Mouse (Mus musculus) layer of hippocampus, adult 2 months (tissue): Measurements from ENCODE around the gene Fam129b. TPM values are rescaled to one million over a fixed set of nuclear protein-coding genes. Genes with fewer than 3 reads are reported as not detected.

Source experiments
- DNase-seq, 2 experiments: peaks; one replicate each; pipeline ENCODE4 v3.0.0; 2022; ENCODE audit warnings: low spot score in 2 of 2
- H3K27ac ChIP-seq: fragments of 200-600 bp; 2 replicates; pipeline ENCODE4 v1.8.1; 2022
- H3K4me3 ChIP-seq: fragments of 200-600 bp; 2 replicates; pipeline ENCODE4 v1.8.1; 2022; ENCODE audit warnings: mild to moderate bottlenecking
- CTCF ChIP-seq: fragments of 200-600 bp; conservative IDR thresholded peaks from 2 replicates; pipeline ENCODE4 v1.8.1; 2022; ENCODE audit warnings: antibody characterized with exemption, mild to moderate bottlenecking, moderate library complexity
- total RNA-seq, 2 experiments: library from RNA; stranded (reverse); gene quantifications; 2 replicates each; pipeline ENCODE4 v1.2.3; 2021

The Fam129b gene
- total RNA-seq, 2 experiments from 2014 or later = 14.5 to 14.9 TPM

DNA sequence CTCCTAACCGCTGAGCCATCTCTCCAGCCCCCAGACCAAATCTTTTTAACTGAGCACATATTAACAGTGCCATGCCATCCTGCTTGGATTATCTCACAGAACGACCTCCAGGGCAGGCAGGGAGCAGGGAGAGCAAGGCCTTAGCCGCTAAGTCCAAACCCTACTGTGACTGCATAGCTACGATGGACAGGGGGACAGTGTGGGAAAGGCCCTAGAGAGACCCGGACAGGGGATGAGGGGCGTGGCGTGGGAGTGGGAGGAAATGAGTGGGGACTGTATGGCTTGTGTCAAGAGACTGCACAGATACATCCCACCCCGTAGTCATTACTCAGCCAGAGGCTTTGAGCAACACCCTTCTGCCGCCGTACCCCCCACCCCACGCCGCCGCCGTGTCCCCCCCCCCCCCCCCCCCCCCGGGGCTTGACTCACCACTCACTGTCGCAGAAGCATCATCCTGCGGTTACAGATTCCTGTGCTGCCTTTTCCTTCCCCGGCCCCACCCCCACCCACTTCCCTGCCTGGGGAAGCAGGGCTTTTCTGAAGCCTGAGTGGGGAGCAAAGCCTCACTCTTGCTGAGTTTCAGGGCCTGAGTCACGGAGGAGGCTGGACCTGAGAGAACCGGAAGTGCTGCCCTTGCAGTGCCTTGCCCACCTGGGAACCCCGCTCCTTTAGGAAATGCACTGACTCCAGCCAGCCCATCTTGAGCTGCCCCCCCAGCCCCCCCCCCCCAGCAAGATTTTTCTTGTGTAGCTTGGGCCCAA, 6.5 kb downstream of the Fam129b start:
- DNase-seq = no peak
- peak overlapping the region; percentile 52 for H3K27ac ChIP-seq
- H3K4me3 ChIP-seq = 0 out of 2 replicates have a peak overlapping the region, but pooled peaks have one; percentile 11
- TF ChIP-seq CTCF = no peak

DNA sequence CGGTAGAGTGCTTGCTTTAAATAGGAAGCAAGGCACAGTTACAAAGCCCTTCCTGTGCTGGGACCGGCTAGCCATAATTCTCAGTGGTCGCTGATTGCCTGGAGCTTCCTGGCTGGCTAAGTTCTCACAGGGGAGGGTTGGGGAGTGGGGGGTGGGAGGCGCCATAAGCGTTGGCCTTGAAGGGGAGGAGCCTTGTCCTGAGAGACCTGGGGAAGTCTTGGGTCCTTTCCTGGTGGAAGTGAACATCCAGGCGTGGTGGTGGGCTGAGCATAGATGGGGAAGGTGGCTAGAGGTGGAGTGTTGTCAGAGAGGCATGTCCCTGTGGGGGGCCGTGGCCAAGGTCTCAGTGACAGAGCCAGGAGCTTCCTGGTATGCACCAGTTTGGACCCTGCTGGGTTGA, 8.8 kb downstream of the Fam129b start:
- H3K4me3 ChIP-seq = no peak overlapping the region
- peak overlapping the region; percentile 32; the same call in 1 of the 2 replicates for H3K27ac ChIP-seq
- TF ChIP-seq CTCF = no peak
- DNase-seq = no peak

DNA sequence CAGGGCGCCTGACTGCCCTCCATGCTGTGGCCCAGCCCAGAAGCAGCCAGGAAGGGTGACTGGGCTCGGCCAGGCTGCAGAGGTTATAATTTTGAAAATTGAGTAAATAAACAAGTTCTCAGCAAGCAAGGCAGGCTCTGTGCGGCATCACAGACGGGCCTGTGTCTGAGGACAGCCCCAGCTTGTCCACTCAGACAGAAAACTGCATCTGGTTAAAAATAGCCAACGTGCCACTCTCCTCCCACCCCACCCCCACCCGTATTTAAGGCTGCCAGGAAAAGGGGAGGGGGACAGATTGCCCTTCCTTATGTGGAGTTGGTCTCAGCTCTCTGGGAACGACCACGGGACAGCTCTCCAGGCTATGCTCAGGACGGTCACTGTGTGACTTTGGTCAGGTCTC, 12.1 kb downstream of the Fam129b start:
- no peak for TF ChIP-seq CTCF
- DNase-seq = no peak
- Histone ChIP-seq H3K27ac (peak overlapping the region; percentile 47; the same call in 1 of the 2 replicates), H3K4me3 (no peak overlapping the region)

DNA sequence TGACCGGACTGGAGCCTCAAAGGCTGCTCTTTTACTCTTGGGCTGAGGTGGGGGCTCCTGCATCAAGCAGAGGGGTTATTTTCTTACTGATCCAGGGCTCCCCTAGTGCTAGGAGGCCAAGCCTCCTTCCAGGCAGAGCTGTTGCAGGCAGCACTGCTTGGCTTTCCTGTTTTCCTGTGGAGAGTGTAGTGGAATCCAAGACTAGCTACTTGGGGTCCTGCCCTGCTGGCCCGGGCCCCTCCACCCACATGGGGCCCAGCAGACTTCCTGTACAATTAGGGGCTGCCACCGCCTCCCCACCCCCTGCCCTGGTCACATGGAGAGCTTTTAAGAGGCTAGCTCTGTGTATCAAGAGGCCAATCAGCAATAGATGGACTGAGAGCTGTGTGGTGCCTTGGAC, 12.6 kb downstream of the Fam129b start:
- Histone ChIP-seq H3K4me3 (no peak overlapping the region), H3K27ac (peak overlapping the region; percentile 47; the same call in 1 of the 2 replicates)
- no peak for TF ChIP-seq CTCF
- no peak for DNase-seq

DNA sequence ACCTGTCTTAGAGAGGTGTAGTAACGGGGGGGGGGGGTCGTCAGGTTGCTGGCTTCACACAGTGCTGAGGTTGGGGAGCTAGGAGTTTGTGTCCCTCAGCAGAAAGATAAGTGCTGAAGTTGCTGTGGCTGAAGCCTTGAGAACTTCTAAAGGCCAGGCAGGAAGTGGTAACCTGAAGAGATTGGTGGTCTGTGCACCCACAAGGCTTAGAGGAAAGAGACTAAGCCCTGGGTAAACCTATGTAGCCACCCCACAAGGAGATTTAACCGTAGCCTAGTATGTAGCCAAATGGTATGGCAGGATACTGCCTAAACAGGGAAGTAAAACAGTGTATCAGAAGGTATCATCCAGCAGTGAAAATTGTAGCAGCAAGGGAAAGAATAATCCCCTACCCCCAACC, 14.4 kb downstream of the Fam129b start:
- no peak for TF ChIP-seq CTCF
- no peak overlapping the region for H3K27ac ChIP-seq
- no peak for DNase-seq
- no peak overlapping the region for H3K4me3 ChIP-seq

DNA sequence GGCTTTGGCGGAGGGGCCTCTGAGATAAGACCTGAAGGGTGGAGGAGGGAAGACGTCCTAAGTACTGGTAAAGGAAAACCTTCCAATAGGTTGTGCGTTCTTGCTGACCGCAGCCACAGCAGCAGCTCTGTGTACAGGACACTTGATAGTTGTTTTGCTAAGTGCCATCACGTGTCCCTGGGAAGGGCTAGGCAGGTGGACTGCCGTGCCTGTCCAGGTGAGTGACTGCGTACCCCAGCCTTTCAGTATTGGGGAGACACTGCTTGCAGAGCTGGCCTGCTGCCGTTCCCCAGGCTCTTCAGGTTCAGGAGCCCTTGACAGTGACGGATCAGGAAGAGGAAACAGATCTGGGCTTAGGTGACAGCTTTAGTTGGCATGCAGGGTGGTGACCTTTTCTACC, 15.4 kb downstream of the Fam129b start:
- no peak for DNase-seq
- TF ChIP-seq CTCF = no peak
- Histone ChIP-seq H3K4me3 (no peak overlapping the region), H3K27ac (no peak overlapping the region)

DNA sequence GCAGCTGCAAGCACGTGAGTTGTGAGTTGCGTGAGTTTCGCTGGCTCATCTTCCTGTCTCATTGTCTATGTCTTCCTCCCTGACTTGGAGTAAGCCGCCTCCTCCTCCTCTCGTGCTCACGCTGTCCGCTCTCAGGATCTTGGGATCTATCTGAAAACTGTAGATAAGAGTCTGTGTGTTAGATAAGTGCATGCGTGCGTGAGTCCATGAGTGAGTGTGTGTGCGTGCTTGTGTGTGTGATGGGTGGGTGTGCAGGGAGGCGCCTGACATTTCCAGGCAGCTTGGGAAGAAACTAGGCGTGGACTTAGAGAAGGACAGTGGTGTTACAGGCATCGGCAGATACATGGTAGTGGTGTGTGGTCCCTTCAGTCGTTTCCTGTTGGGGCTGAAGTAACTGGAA, 16.6 kb downstream of the Fam129b start:
- no peak for DNase-seq
- H3K27ac ChIP-seq = no peak overlapping the region
- TF ChIP-seq CTCF = no peak
- no peak overlapping the region for H3K4me3 ChIP-seq

DNA sequence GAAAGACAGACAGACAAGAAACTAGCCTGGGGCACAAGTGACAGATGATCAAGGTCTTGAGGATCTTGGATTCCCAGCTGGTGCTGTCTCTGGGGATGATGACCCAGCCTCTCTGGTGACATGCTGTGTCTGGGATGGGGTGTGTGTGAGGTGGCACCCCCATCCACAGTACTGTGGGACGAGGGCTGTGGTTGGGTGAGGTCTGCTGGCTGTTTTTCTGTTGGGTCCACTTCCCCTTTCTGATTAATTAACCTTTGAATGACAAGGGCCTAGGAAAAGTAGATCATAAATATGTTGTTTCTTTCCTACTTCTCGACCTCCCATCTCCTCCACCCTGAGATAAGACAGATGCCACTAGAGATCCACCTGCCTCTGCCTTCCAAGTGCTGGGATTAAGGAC, 18.2 kb downstream of the Fam129b start:
- TF ChIP-seq CTCF = no peak
- no peak overlapping the region for H3K4me3 ChIP-seq
- no peak for DNase-seq
- H3K27ac ChIP-seq = no peak overlapping the region

DNA sequence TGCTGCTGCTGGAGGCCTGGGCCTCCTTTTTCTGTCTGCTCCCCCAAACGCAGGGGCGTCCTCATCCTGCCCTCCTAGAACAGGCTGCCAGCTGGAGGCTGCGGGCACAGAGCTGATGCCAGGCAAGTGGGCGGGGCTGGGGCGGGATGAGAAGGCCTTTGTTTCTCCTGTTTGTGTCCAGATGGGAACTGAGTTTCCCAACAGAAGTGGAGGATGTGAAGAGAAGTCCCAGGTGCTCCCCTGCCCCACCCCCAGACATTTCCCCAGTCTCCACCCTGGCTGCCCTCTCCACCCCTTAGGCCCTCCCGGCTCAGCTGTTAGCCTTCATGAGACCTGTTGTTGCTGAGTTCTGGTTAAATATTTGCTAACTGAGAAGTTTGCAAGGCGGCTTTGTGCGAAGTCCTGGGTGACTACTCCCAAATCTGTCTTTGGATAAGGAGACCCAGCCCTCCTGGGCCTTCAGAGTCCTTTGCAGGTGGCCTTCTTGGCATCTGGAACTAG, 19.7 kb downstream of the Fam129b start:
- Histone ChIP-seq H3K4me3 (no peak overlapping the region; the same call in 1 of the 2 replicates), H3K27ac (peak overlapping the region; percentile 90)
- no peak for TF ChIP-seq CTCF
- DNase-seq = peak in 1 of 2 experiments; percentile 43

DNA sequence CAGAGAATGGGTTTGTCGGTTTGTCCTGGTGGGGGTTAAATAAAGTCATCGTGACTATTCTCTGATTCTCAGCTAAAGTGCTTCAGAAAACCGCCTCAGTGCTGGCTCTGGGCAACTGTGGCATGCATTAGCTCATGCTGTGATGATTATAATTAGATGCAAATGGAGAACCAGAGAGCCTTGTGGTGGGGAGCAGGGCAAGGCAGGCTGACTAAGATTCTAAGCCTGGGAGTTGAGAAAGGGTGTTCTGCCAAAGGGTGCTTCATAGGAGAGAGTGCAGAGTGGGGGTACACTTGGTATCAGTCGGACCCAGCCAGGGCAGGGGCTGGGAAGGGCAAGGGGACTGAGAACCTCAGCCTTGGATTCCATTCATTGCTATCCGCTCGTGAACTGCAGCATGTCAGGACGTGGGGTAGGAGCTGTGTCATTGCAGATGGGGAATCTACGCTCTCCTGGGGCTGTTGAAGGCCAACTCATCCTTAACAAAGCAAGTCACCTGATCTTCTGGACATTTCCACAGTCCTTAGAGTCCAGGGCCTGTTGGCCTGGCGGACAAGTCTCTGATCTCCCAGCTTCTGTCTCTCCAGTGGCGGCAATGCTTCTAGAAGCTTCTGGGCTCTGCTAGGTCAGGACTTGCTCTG, 20.7 kb downstream of the Fam129b start:
- Histone ChIP-seq H3K27ac (peak overlapping the region; percentile 90), H3K4me3 (no peak overlapping the region)
- TF ChIP-seq CTCF = no peak
- DNase-seq = peak in 1 of 2 experiments; percentile 40

DNA sequence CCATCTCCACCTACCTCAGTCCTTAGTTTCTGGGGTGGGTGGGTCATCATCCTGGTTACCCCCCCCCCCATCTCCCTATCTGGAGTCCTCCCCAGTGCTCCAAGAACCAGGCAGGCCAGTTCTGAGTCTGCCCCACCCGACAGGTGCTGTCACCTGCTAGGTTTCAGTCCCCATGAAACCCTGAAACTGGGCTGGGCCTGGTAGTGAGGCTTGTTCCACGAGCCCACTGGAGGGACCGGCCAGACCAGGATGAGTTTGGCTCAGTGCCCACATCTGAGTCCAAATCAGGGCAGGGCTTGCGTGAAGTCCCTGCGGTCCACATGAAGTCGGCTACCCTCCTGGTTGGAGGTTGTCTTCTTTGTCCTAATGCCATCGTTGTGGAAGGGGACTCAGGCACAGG, 23.1 kb downstream of the Fam129b start:
- TF ChIP-seq CTCF = no peak
- no peak overlapping the region for H3K27ac ChIP-seq
- H3K4me3 ChIP-seq = no peak overlapping the region
- no peak for DNase-seq

DNA sequence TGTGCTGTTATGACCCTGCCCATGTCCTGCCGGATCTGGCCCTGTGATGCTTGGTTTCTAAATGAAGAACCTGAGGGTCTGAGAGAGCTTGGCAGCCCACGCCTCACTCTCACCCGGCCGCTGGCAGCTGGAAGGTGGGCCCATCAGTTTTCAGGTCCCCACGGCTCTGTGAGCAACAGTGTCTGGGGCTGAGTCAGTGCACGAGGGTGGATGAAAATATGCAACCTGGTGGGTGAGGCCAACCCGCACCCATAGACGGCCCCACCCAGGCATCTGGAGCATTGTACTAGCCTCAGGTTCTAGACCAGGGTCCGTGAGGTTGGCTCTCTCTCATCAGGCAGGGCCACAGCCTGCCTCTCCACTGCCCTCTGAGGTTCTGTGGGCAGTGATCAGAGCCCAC, 26.2 kb downstream of the Fam129b start:
- Histone ChIP-seq H3K4me3 (no peak overlapping the region), H3K27ac (no peak overlapping the region)
- no peak for TF ChIP-seq CTCF
- no peak for DNase-seq

DNA sequence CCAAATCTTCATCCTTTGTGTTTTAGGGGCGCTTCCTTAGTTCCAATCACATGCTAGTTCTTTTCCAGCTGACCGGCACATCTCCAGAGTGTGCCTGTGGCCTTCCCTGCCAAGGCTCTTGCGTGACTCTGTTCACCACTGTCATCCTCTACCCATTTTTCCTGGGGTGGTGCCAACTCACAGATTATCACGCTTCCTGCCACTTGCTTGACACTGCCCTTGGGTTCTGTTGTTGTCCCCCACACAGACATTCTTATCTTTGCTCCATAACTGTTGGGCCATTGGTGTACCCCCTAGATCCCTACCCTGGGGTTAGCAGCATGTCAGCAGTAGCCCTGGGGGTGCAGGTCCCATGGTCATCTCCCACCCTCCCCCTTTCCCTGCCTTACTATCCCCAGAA, 27.6 kb downstream of the Fam129b start:
- DNase-seq = no peak
- Histone ChIP-seq H3K4me3 (no peak overlapping the region), H3K27ac (no peak overlapping the region)
- no peak for TF ChIP-seq CTCF

DNA sequence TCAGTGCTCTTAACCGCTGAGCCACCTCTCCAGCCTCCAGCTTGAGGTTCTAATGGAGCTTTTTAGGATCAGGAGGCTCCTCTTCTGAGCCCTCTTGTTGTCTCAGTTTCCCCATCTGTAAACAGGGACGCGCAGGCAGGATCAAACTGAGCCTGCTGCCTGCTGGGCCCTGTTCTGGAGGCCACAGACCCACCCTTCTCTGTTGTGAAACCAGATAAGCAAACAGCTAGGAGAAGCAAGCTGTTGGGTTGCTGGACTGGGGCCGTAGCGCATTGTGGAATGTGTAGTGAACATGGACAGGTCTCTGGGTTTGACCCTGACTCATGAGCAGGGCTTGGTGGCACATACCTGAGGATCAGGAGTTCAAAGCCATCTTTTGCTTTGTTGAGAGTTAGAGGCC, 28.7 kb downstream of the Fam129b start:
- no peak overlapping the region for H3K4me3 ChIP-seq
- H3K27ac ChIP-seq = no peak overlapping the region
- no peak for TF ChIP-seq CTCF
- DNase-seq = no peak
